Comparison of ENCODE assay signal across 8 mouse cellular contexts in genomic region chr19:10390099-10390680, GRCm38 (mm10). TPM values are rescaled to one million over a fixed set of nuclear protein-coding genes. Genes with fewer than 3 reads are reported as not detected.
DNase-seq lines count a peak whose midpoint lies in the region; ATAC-seq and TF ChIP-seq lines count a peak whose summit lies in the region.

No protein-coding gene starts in this region.

- H3K4me3 ChIP-seq in kidney, postnatal 0 days (replicated peaks; ENCODE audit: low read depth, low read length): peak overlapping the region; percentile 55
- H3K4me3 ChIP-seq in hindbrain, embryonic 12.5 days: peak overlapping the region; percentile 77
- H3K4me3 ChIP-seq in midbrain, embryonic 14.5 days (replicated peaks; ENCODE audit: low read depth, low read length): peak overlapping the region; percentile 69

- no peak for TF ChIP-seq CTCF in kidney, postnatal 0 days (IDR thresholded peaks at IDR 0.05; ENCODE audit: low read depth)

- H3K4me1 ChIP-seq in kidney, postnatal 0 days (replicated peaks; ENCODE audit: insufficient read depth, low read length): peaks cover 6% of the 10 kb centered on the region; the same call in 1 of the 2 replicates
- peaks cover 32% of the 10 kb centered on the region for H3K4me1 ChIP-seq in hindbrain, embryonic 12.5 days
- peaks cover 29% of the 10 kb centered on the region for H3K4me1 ChIP-seq in midbrain, embryonic 14.5 days (ENCODE audit: control insufficient read depth, insufficient read depth, low read length)

- H3K36me3 ChIP-seq in kidney, postnatal 0 days (ENCODE audit: insufficient read depth, low read length): no peaks in the 10 kb centered on the region
- no peaks in the 10 kb centered on the region for H3K36me3 ChIP-seq in hindbrain, embryonic 12.5 days
- H3K36me3 ChIP-seq in midbrain, embryonic 14.5 days (ENCODE audit: control insufficient read depth, insufficient read depth, low read length): no peaks in the 10 kb centered on the region

- no peak for ATAC-seq in kidney, postnatal 0 days (replicated peaks; ENCODE audit: low FRiP score, low read depth)
- ATAC-seq in hindbrain, embryonic 12.5 days (ENCODE audit: low FRiP score): no peak
- ATAC-seq in midbrain, embryonic 14.5 days (ENCODE audit: low FRiP score, low TSS enrichment): no peak
- ATAC-seq in megakaryocyte progenitor cell, adult 5-6 weeks (replicated peaks; ENCODE audit: poor library complexity): no peak
- no peak for ATAC-seq in erythroid progenitor cell, adult 5-6 weeks (replicated peaks; ENCODE audit: low FRiP score, poor library complexity, severe bottlenecking)

- peaks cover 13% of the 10 kb centered on the region for H3K27me3 ChIP-seq in kidney, postnatal 0 days (ENCODE audit: insufficient read depth, low read length)
- peaks cover 35% of the 10 kb centered on the region for H3K27me3 ChIP-seq in hindbrain, embryonic 12.5 days
- no peaks in the 10 kb centered on the region; the same call in 1 of the 2 replicates for H3K27me3 ChIP-seq in midbrain, embryonic 14.5 days (ENCODE audit: control insufficient read depth, insufficient read depth, low read length)

- no peaks in the 10 kb centered on the region for H3K9me3 ChIP-seq in kidney, postnatal 0 days (replicated peaks; ENCODE audit: low read length)
- no peaks in the 10 kb centered on the region for H3K9me3 ChIP-seq in hindbrain, embryonic 12.5 days (replicated peaks)
- H3K9me3 ChIP-seq in midbrain, embryonic 14.5 days (ENCODE audit: control insufficient read depth, low read length): no peaks in the 10 kb centered on the region

- H3K4me2 ChIP-seq in kidney, postnatal 0 days (ENCODE audit: low read length): peak overlapping the region; percentile 94
- H3K4me2 ChIP-seq in hindbrain, embryonic 12.5 days (replicated peaks): peak overlapping the region; percentile 79
- H3K4me2 ChIP-seq in midbrain, embryonic 14.5 days (ENCODE audit: low read length): peak overlapping the region; percentile 75

- 16% methylated on average over 12 of the region's 12 CpGs for WGBS in kidney, postnatal 0 days
- WGBS in hindbrain, embryonic 12.5 days: 20% methylated on average over 11 of the region's 12 CpGs
- WGBS in midbrain, embryonic 14.5 days: 17% methylated on average over 12 of the region's 12 CpGs

- DNase-seq in kidney, postnatal 0 days (ENCODE audit: low spot score): no peak
- no peak for DNase-seq in kidney, adult 11 months
- DNase-seq in cerebellum, postnatal 25 days: peak; percentile 52 to 71
- DNase-seq in midbrain, embryonic 14.5 days: no peak
- DNase-seq in natural killer cell, adult 2 months (ENCODE audit: low spot score in 2 of 2): no peak

- H3K27ac ChIP-seq in kidney, postnatal 0 days: no peak overlapping the region
- H3K27ac ChIP-seq in hindbrain, embryonic 12.5 days: no peak overlapping the region
- H3K27ac ChIP-seq in midbrain, embryonic 14.5 days (replicated peaks; ENCODE audit: low read depth, low read length): no peak overlapping the region

- no peak overlapping the region for H3K9ac ChIP-seq in kidney, postnatal 0 days (ENCODE audit: low read depth, low read length)
- peak overlapping the region; percentile 83 for H3K9ac ChIP-seq in hindbrain, embryonic 12.5 days
- peak overlapping the region; percentile 83 for H3K9ac ChIP-seq in midbrain, embryonic 14.5 days (replicated peaks; ENCODE audit: low read length)

RNA-seq across cellular contexts. Expression of gene Syt7, which starts 1.3 kb away (rescaled TPM):
- polyA plus RNA-seq in kidney, postnatal 0 days (2015; fragmentation: Nextera tagmentation; extraction: Ambion mirVana): 1.2 and 1.7 TPM in 2 replicates
- 6.2 and 7.6 TPM in 2 replicates for polyA plus RNA-seq in hindbrain, embryonic 12.5 days (2016; fragmentation: Nextera tagmentation; extraction: Ambion mirVana)
- polyA plus RNA-seq in midbrain, embryonic 14.5 days (2014; fragmentation: Nextera tagmentation; extraction: Ambion mirVana): 10.1 and 15.4 TPM in 2 replicates
- total RNA-seq in megakaryocyte progenitor cell, adult 5-6 weeks (2015): not detected in 2 replicates
- not detected in 2 replicates for total RNA-seq in megakaryocyte progenitor cell, adult 5-6 weeks (2017)
- not detected in 2 replicates for total RNA-seq in erythroid progenitor cell, adult 5-6 weeks (2015; ENCODE audit: low replicate concordance)
- total RNA-seq in erythroid progenitor cell, adult 5-6 weeks (2017; ENCODE audit: low replicate concordance): not detected in 2 replicates

Comparison
In these comparisons a context has a peak if more than half of its experiments do, and no peak if none do; other contexts are left out.
1. DNase-seq: peak in cerebellum, postnatal 25 days (2 of 2); none in kidney, postnatal 0 days (single experiment), kidney, adult 11 months (single experiment), midbrain, embryonic 14.5 days (single experiment) and natural killer cell, adult 2 months (0 of 2).
2. Peak in every context shown above with its lines, with median percentiles within 50 percentile points of each other: H3K4me2 ChIP-seq and H3K4me3 ChIP-seq.